Mouse (Mus musculus): ENCODE data around the gene Hpd.
A peak's percentile ranks its signal among the peaks of the same experiment; 100 is the strongest.

Gene Hpd

DNA sequence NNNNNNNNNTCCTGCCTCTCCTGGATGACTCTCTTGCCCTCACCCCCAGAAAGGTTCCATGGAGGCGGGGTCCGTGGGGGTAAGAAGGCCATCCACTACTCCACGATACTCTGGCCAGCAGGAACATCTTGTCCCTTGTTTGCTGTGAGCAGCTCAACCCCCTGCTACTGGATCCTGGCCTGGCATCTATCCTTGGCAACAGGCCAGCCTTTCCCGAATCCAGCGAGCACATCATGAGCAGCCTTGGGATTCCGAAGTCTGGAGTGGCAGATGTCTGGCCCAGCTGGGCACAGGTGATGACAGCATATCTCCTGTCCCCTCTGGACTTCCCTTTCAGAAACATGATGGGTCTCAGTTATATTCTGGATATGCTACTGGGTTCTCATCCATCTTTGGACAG lies 3.4 kb upstream of the Hpd start:
- no peak for DNase-seq (ENCODE audit: low spot score in 2 of 2)

- DNase-seq (ENCODE audit: low spot score in 2 of 2), result no peak
Observed at GRCm38 (mm10) chr5:123181536-123181935, 991 bp downstream of the Hpd start.

GRCm38 (mm10) chr5:123180390-123180789 lies 2.1 kb downstream of the Hpd start:
- DNase-seq (ENCODE audit: low spot score in 2 of 2), result no peak

DNA sequence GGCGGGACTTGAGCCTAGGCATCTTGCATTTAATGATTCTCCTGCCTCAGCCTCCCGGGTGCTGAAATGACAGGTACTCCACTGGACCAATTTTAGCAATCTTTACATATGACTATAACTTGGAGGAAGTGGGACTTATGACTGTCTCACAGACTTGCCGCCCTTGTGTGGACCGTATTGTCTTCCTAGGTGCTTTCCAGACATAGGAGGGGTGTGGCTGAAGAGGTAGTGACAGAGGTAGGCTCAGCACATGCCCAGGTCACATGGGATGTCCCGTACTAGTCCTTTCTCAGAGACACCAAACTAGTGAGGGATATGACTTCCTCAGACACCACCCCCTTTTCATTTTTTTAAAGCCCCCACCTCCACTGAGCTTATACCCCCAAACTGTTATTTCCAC lies 3.7 kb downstream of the Hpd start:
- DNase-seq (ENCODE audit: low spot score in 2 of 2), result no peak

- peak; percentile 81 to 89 for DNase-seq (ENCODE audit: low spot score in 2 of 2)
Observed at GRCm38 (mm10) chr5:123171646-123172350, 10.7 kb downstream of the Hpd start.

- DNase-seq (ENCODE audit: low spot score in 2 of 2), result no peak
Observed at GRCm38 (mm10) chr5:123170365-123170764, 12.2 kb downstream of the Hpd start.

DNA sequence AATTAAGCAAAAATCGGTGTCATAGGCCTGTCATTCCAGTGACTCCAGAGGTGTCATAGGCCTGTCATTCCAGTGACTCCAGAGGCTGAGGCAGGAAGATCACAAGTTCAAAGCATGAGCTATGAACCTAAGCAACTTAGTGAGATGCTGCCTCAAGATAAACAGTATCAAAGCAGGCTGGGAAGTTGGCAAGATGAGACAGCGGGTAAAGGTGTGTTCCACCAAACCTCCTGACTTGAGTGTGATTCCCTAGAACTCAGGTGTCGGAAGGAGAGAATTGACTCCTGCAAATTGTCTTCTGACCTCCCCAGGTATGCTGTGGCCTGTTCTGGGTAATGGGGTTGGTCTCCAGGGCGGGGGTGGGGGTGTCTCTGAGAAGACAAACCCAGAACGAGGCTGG lies 13.2 kb downstream of the Hpd start, which contains the start of gene Psmd9:
TSS of gene Psmd9 (plus strand) at position 130 of the 400 bp plus-strand sequence.
- DNase-seq (ENCODE audit: low spot score in 2 of 2), result no peak

DNA sequence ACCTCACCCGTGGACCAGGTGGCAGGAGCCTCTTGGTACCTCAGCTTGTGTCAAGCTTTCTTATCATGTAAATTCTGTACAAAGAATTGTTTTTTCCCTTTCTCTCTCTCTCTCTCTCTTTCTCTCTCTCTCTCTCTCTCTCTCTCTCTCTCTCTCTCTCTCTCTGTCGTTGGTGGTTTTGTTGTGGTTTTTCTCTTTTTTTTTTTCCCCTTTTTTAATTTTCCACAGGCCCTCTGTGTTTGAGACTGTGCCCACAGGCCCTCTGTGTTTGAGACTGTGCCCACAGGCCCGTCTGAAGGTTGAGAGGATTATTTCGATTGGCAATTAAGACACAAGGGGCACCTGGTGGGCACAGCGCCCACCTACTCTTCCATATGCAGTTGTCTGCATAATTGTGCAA lies 14.9 kb downstream of the Hpd start:
- DNase-seq (ENCODE audit: low spot score in 2 of 2), result no peak

DNA sequence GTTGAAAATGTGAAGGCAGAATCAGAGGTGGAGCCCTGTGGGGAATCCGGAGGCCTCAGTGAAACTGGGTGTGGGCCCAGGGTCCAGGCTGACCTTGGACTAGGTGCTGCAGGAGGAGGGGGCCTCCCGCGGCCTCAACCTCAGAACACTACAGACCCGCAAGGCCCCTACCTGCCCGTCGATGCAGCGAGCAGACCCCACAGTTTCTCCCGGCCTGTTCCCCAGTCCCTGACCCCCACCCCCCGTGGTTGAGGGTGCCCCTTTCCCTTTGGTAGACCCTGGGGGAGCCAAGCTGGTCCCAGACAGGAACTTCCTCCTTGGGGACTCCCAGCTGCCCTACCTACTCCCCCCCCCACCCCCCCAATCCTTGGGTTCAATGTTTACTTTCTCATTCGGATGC lies 16.1 kb downstream of the Hpd start:
- DNase-seq (ENCODE audit: low spot score in 2 of 2), result no peak

GRCm38 (mm10) chr5:123162942-123163341 lies 19.6 kb downstream of the Hpd start:
- no peak for DNase-seq (ENCODE audit: low spot score in 2 of 2)

GRCm38 (mm10) chr5:123160341-123160740 lies 22.2 kb downstream of the Hpd start:
- DNase-seq (ENCODE audit: low spot score in 2 of 2), result no peak

DNA sequence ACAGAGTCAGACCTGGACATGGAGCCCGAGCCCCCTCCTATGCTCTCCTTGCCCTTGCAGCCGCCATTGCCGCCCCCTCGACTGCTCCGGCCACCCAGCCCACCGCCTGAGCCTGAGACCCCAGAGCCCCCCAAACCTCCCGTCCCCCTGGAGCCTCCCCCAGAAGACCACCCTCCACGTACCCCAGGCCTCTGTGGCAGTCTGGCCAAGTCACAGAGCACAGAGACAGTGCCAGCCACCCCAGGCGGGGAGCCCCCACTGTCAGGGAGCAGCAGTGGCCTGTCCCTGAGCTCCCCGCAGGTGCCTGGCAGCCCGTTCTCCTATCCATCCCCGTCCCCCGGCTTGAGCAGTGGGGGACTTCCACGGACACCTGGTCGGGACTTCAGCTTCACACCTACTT lies 22.7 kb downstream of the Hpd start:
- DNase-seq (ENCODE audit: low spot score in 2 of 2), result no peak

DNA sequence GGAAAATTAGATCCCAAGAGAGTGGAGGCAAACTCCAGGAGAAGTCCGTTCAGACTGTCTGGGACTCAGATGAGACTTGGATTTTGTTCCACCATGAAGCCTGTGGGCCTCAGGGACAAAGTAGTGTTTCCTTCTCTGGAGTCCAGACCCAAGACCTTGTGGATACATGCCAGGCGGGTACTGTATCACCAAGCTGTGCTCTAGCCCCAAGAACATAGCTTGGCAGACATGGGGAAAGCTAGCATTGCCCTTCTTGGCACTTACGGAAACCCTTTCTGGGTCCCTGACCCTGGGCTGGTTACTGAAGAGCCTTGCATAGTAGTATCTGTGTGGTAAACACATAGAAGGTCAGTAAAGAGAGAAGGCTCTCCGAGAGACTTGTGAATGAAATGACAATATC lies 23.1 kb downstream of the Hpd start:
- no peak for DNase-seq (ENCODE audit: low spot score in 2 of 2)

DNA sequence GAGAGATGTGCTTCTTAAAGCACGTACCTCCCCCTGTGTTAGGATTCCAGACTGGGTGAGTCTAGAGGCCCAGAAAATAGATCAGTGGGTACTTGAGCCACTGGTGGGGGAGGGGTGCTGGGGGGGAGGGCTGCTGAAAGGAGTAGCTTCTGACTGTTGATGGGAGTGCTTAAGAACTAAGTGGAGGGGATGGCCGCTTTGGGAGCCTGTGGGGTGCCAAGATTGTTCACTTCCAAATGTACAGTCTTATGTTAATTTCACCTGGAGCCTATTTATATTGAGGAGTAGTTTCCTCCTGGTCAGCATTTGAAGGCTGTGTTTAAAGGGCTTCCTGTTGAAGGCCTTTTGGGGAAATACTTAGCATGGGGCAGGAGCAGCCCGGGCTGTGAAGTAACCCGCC lies 24.6 kb downstream of the Hpd start:
- no peak for DNase-seq (ENCODE audit: low spot score in 2 of 2)

- no peak for DNase-seq (ENCODE audit: low spot score in 2 of 2)
Observed at GRCm38 (mm10) chr5:123156763-123157162, 25.8 kb downstream of the Hpd start.

- DNase-seq (ENCODE audit: low spot score in 2 of 2), result peak; percentile 54 to 75
Observed at GRCm38 (mm10) chr5:123155425-123155824, 27.1 kb downstream of the Hpd start.

- DNase-seq (ENCODE audit: low spot score in 2 of 2), result no peak
Observed at GRCm38 (mm10) chr5:123152901-123153300, 29.6 kb downstream of the Hpd start.

DNA sequence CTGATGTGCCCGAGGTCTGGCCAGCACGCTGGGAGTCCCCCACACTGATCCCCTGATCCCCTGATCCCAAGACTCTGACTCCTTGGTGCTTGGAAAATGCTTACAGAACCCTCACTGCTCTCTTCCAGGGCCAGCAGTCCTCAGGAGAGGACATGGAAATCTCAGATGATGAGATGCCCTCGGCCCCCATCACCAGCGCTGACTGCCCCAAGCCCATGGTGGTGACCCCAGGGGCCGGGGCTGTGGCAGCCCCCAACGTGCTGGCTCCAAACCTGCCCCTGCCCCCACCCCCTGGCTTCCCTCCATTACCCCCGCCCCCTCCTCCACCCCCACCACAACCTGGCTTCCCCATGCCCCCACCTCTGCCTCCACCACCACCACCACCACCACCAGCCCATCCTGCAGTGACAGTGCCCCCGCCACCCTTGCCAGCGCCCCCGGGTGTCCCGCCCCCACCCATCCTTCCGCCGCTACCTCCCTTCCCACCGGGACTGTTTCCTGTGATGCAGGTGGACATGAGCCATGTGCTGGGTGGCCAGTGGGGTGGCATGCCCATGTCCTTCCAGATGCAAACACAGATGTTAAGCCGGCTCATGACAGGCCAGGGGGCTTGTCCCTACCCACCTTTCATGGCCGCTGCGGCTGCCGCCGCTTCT lies 30.7 kb downstream of the Hpd start:
- no peak for DNase-seq (ENCODE audit: low spot score in 2 of 2)

DNA sequence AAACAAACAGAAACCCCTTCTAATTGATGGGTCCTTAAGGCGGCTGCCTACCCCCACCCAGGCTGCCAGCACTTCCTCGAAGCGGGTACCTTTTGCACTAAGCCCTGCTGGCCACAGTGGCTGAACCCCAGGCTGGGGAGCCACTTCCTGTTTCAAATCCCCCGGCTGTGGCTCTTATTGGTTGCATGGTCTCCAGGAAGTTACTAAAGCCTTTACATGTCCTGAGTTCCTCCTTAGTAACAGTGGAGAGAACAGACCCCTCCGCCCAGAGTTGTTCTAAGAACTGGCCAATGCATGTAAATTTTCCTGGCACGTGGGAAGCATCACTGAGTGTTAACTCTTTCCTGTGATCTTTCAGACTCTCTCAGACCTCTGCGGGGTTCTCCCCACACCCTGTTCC lies 31.4 kb downstream of the Hpd start:
- peak; percentile 55 to 64 for DNase-seq (ENCODE audit: low spot score in 2 of 2)

DNA sequence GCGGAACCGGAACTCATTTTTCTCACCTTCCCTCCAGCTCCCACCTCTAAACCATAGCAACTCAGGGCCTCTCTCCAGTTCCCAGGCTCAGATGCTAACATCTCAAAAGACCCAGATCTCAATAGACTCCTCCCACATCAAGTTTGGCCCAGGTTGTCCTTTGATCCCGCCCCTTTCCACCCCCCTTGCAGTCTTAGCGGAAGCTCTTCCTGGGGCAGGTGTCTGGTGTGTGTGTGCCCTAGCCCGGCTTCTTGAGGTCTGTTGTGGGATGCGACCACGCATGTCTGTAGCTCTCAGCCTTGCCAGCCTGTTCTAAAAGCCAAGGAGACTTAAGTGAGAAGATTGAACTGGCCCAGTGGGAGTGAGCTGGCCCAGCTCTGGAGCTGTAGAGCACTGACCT lies 31.9 kb downstream of the Hpd start:
- peak in 1 of 2 experiments; percentile 45 for DNase-seq (ENCODE audit: low spot score in 2 of 2)

GRCm38 (mm10) chr5:123149451-123150400 lies 32.8 kb downstream of the Hpd start:
- peak; percentile 82 to 88 for DNase-seq (ENCODE audit: low spot score in 2 of 2)

DNA sequence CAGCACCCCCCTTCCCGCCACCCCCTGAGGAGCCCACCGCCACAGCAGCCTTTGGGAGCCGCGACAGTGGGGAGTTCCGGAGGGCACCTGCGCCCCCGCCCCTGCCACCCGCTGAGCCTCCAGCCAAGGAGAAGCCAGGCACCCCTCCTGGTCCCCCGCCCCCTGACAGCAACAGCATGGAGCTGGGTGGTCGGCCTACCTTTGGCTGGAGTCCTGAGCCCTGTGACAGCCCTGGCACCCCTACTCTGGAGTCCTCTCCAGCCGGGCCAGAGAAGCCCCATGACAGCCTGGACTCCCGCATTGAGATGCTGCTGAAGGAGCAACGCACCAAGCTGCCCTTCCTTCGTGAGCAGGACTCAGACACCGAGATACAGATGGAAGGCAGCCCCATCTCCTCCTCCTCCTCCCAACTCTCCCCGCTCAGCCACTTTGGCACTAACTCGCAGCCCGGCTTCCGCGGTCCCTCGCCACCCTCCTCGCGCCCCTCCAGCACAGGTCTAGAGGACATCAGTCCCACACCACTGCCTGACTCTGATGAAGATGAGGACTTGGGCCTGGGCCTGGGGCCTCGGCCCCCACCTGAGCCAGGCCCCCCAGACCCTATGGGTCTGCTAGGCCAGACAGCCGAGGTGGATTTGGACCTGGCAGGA lies 34.3 kb downstream of the Hpd start:
- DNase-seq (ENCODE audit: low spot score in 2 of 2), result no peak

All from spleen, postnatal 14 days (tissue).